Mouse (Mus musculus): Measurements from ENCODE around the gene Trak1. TPM values are rescaled to one million over a fixed set of nuclear protein-coding genes. Genes with fewer than 3 reads are reported as not detected.

Gene Trak1
- polyA plus RNA-seq, 2 experiments from 2014 or later: 9.4 to 11.2 TPM

GRCm38 (mm10) chr9:121373512-121373911 is 76.2 kb downstream of the Trak1 start:
- no peak for ATAC-seq

GRCm38 (mm10) chr9:121374076-121374863 is 77.0 kb downstream of the Trak1 start:
- ATAC-seq: peak; percentile 76

- ATAC-seq: no peak
Observed at GRCm38 (mm10) chr9:121374864-121375255, 77.6 kb downstream of the Trak1 start.

- no peak for ATAC-seq
Observed at GRCm38 (mm10) chr9:121376094-121376493, 78.8 kb downstream of the Trak1 start.

- no peak for ATAC-seq
Observed at GRCm38 (mm10) chr9:121380310-121380920, 83.1 kb downstream of the Trak1 start.

GRCm38 (mm10) chr9:121381678-121382297 is 84.5 kb downstream of the Trak1 start:
- no peak for ATAC-seq

- no peak for ATAC-seq
Observed at GRCm38 (mm10) chr9:121382568-121382967, 85.3 kb downstream of the Trak1 start.

- no peak for ATAC-seq
Observed at GRCm38 (mm10) chr9:121383180-121383586, 85.9 kb downstream of the Trak1 start.

GRCm38 (mm10) chr9:121384620-121385019 is 87.3 kb downstream of the Trak1 start:
- ATAC-seq: no peak

GRCm38 (mm10) chr9:121385091-121385748 is 87.9 kb downstream of the Trak1 start:
- no peak for ATAC-seq

GRCm38 (mm10) chr9:121385749-121386350 is 88.5 kb downstream of the Trak1 start:
- no peak for ATAC-seq

- ATAC-seq: no peak
Observed at GRCm38 (mm10) chr9:121387539-121388272, 90.4 kb downstream of the Trak1 start.

GRCm38 (mm10) chr9:121388273-121388931 is 91.1 kb downstream of the Trak1 start:
- ATAC-seq: no peak

- ATAC-seq: no peak
Observed at GRCm38 (mm10) chr9:121389258-121389657, 92.0 kb downstream of the Trak1 start.

- no peak for ATAC-seq
Observed at GRCm38 (mm10) chr9:121391898-121392297, 94.6 kb downstream of the Trak1 start.

- ATAC-seq: no peak
Observed at GRCm38 (mm10) chr9:121392427-121392826, 95.1 kb downstream of the Trak1 start.

- ATAC-seq: no peak
Observed at GRCm38 (mm10) chr9:121393104-121393503, 95.8 kb downstream of the Trak1 start.

GRCm38 (mm10) chr9:121394882-121395281 is 97.6 kb downstream of the Trak1 start:
- ATAC-seq: no peak

- ATAC-seq: no peak
Observed at GRCm38 (mm10) chr9:121395812-121396211, 98.5 kb downstream of the Trak1 start.

- no peak for ATAC-seq
Observed at GRCm38 (mm10) chr9:121398100-121398760, 100.9 kb downstream of the Trak1 start.

- no peak for ATAC-seq
Observed at GRCm38 (mm10) chr9:121398761-121399160, 101.5 kb downstream of the Trak1 start.
